Mouse (Mus musculus) CH12.LX (cell line): ENCODE results near the gene Gm13279.
"Not testable (repeated sequence)": the region's sequence is repeated elsewhere in the genome, so short reads cannot be mapped to it uniquely, and the experiment has no call there.

Experiments used
- CHD2 ChIP-seq: IDR thresholded peaks from 2 replicates; pipeline ENCODE4 v1.6.1; 2011; ENCODE audit warnings: low read length, improper control_type of control experiment
- CTCF ChIP-seq, 2 experiments: IDR thresholded peaks in 1 of 2; conservative IDR thresholded peaks in 1 of 2; 2 replicates each; pipeline ENCODE4 v1.5.1; 2011 to 2012; ENCODE audit warnings: low read depth in 2 of 2, low read length in 2 of 2, improper control_type of control experiment in 1 of 2, inconsistent platforms in 1 of 2, mild to moderate bottlenecking in 1 of 2, moderate library complexity in 1 of 2
- EP300 ChIP-seq: IDR thresholded peaks from 2 replicates; pipeline ENCODE4 v1.6.1; 2011; ENCODE audit warnings: low read length, improper control_type of control experiment
- ETS1 ChIP-seq: conservative IDR thresholded peaks from 2 replicates; pipeline ENCODE4 v1.6.1; 2012; ENCODE audit warnings: low read depth, mild to moderate bottlenecking, inconsistent platforms, low read length, improper control_type of control experiment, moderate library complexity
- NELFE ChIP-seq: IDR thresholded peaks from 2 replicates; pipeline ENCODE4 v1.6.1; 2011; ENCODE audit warnings: low read depth, low read length, improper control_type of control experiment
- POLR2A ChIP-seq: IDR thresholded peaks from 2 replicates; pipeline ENCODE4 v1.6.1; 2011; ENCODE audit warnings: low read depth, mild to moderate bottlenecking, improper control_type of control experiment, low read length
- RAD21 ChIP-seq: IDR thresholded peaks from 2 replicates; pipeline ENCODE4 v1.6.1; 2011; ENCODE audit warnings: low read depth, mild to moderate bottlenecking, low read length, improper control_type of control experiment, moderate library complexity
- RCOR1 ChIP-seq: conservative IDR thresholded peaks from 2 replicates; pipeline ENCODE4 v1.6.1; 2012; ENCODE audit warnings: low read depth, mild to moderate bottlenecking, inconsistent platforms, low read length, improper control_type of control experiment

GRCm38 (mm10) chr4:88793936-88794675, 3.1 kb upstream of the Gm13279 start, which contains the start of gene Gm13275:
- not testable (repeated sequence) for TF ChIP-seq NELFE; CTCF (conservative IDR thresholded peaks at IDR 0.05 in 1 of 2, IDR thresholded peaks at IDR 0.05 in 1 of 2; ENCODE audit: low read depth in 2 of 2, low read length in 2 of 2); CHD2; ETS1; RAD21; EP300; POLR2A; RCOR1
